Mouse (Mus musculus) embryo, embryonic 11 days (tissue): ENCODE results near the gene C2cd2.
"Not testable (repeated sequence)": the region's sequence is repeated elsewhere in the genome, so short reads cannot be mapped to it uniquely, and the experiment has no call there.

Experiments used
- DNase-seq: peaks from one replicate; pipeline ENCODE4 v3.0.0-alpha.2; 2015

Gene C2cd2

GRCm38 (mm10) chr16:97962151-97962948 lies at the start of gene C2cd2, which contains the start of gene Zbtb21:
Gene C2cd2, minus strand, starts transcription at chr16:97962598.
Gene Zbtb21, minus strand, starts transcription at chr16:97962622.
- peak; percentile 97 for DNase-seq

- DNase-seq = not testable (repeated sequence)
Observed at GRCm38 (mm10) chr16:97997383-97997731, 35.0 kb upstream of the C2cd2 start.

GRCm38 (mm10) chr16:97996616-97997382 lies 34.4 kb upstream of the C2cd2 start, which contains the start of gene B230307C23Rik:
Gene B230307C23Rik, plus strand, starts transcription at chr16:97997315.
- peak; percentile 90 for DNase-seq

GRCm38 (mm10) chr16:97995849-97996615 lies 33.6 kb upstream of the C2cd2 start:
- no peak for DNase-seq

GRCm38 (mm10) chr16:97992477-97992876 lies 30.1 kb upstream of the C2cd2 start:
- not testable (repeated sequence) for DNase-seq

- no peak for DNase-seq
Observed at GRCm38 (mm10) chr16:97991517-97991916, 29.1 kb upstream of the C2cd2 start.

- DNase-seq = no peak
Observed at GRCm38 (mm10) chr16:97984589-97984988, 22.2 kb upstream of the C2cd2 start.

- no peak for DNase-seq
Observed at GRCm38 (mm10) chr16:97981362-97981761, 19.0 kb upstream of the C2cd2 start.

GRCm38 (mm10) chr16:97977722-97978121 lies 15.3 kb upstream of the C2cd2 start:
- no peak for DNase-seq

GRCm38 (mm10) chr16:97977277-97977676 lies 14.9 kb upstream of the C2cd2 start:
- DNase-seq = no peak

- no peak for DNase-seq
Observed at GRCm38 (mm10) chr16:97963956-97964540, 1.6 kb upstream of the C2cd2 start.

- no peak for DNase-seq
Observed at GRCm38 (mm10) chr16:97961381-97962150, 832 bp downstream of the C2cd2 start.

- no peak for DNase-seq
Observed at GRCm38 (mm10) chr16:97960348-97960747, 2.0 kb downstream of the C2cd2 start.

GRCm38 (mm10) chr16:97958401-97958973 lies 3.9 kb downstream of the C2cd2 start:
- no peak for DNase-seq

GRCm38 (mm10) chr16:97957626-97958025 lies 4.8 kb downstream of the C2cd2 start:
- peak; percentile 15 for DNase-seq

- DNase-seq = no peak
Observed at GRCm38 (mm10) chr16:97956011-97956410, 6.4 kb downstream of the C2cd2 start.

GRCm38 (mm10) chr16:97953300-97953699 lies 9.1 kb downstream of the C2cd2 start:
- no peak for DNase-seq

GRCm38 (mm10) chr16:97952801-97953200 lies 9.6 kb downstream of the C2cd2 start:
- no peak for DNase-seq

GRCm38 (mm10) chr16:97952371-97952770 lies 10.0 kb downstream of the C2cd2 start:
- no peak for DNase-seq

- DNase-seq = no peak
Observed at GRCm38 (mm10) chr16:97950061-97950460, 12.3 kb downstream of the C2cd2 start.

- DNase-seq = no peak
Observed at GRCm38 (mm10) chr16:97948836-97949235, 13.6 kb downstream of the C2cd2 start.

GRCm38 (mm10) chr16:97946993-97947392 lies 15.4 kb downstream of the C2cd2 start:
- DNase-seq = not testable (repeated sequence)
